Mouse (Mus musculus): ENCODE data around the gene Gm49027. TPM values are rescaled to one million over a fixed set of nuclear protein-coding genes. Genes with fewer than 3 reads are reported as not detected.

Gm49027 gene
- 0.67 and 0.74 TPM in 2 replicates for polyA plus RNA-seq (2014; fragmentation: Nextera tagmentation; extraction: Ambion mirVana)

DNA sequence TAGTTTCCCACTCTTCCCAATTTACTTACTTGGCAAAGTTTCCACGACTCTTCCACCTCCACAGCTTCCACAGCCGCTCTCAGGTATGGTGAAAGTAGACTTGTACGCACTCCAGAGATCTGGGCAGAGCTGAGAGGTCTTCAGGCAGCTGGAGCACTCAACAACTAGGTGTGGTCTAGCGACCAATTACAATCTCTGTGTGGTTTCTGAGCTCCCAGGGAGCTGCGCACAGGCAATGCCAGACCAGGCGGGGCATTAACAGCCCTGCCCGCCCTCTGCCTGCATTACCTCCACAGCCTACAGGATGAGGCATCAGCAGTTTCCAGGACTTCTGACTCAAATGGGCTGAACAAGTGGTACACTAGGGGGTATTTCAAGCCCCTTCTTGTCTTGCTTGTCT is at the start of gene Gm49027:
Gene Gm49027, minus strand, starts transcription at position 208 of the 400 bp plus-strand sequence.
- peak within 1 kb of the TSS; percentile 56 for H3K9ac ChIP-seq
- 85% methylated on average over 7 of the region's 7 CpGs for WGBS
- peak within 1 kb of the TSS; percentile 87 for H3K4me2 ChIP-seq (replicated peaks)
- ATAC-seq (ENCODE audit: low FRiP score) (no peak), DNase-seq (ENCODE audit: low spot score) (no peak)
- peak within 1 kb of the TSS; percentile 89 for H3K4me3 ChIP-seq (replicated peaks; ENCODE audit: low read length)
- peaks cover 7% of the 10 kb centered on the region; the same call in 1 of the 2 replicates for H3K4me1 ChIP-seq (replicated peaks; ENCODE audit: control insufficient read depth, insufficient read depth, low read length)
- H3K27me3 ChIP-seq (ENCODE audit: control insufficient read depth, insufficient read depth, low read length) = no peaks in the 10 kb centered on the region
- H3K9me3 ChIP-seq (ENCODE audit: control insufficient read depth, low read length) = no peaks in the 10 kb centered on the region
- H3K36me3 ChIP-seq (replicated peaks; ENCODE audit: control insufficient read depth, insufficient read depth) = peaks cover 37% of the 10 kb centered on the region
- peak within 1 kb of the TSS; percentile 68 for H3K27ac ChIP-seq

DNA sequence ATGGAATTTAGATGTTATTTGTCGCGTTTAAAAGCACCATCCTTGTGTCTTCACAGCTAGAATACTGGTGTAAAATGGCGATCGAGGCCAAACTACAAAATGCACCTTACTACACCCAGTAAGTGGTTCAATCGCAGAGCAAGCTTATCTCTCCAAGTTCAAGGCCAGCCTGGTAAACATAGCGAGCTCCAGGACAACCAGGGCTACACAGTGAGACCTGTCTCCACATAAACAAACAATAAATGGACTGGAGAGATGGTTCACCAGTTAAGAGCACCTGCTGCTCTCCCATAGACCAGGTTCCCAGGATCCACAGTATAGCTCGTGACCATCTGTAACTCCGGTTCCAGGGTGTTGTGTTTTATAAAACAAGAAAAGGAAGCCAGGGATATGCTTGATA is 48.1 kb upstream of the Gm49027 start:
- Histone ChIP-seq H3K9me3 (ENCODE audit: control insufficient read depth, low read length) (no peaks in the 10 kb centered on the region), H3K9ac (no peak overlapping the region), H3K27me3 (ENCODE audit: control insufficient read depth, insufficient read depth, low read length) (no peaks in the 10 kb centered on the region), H3K36me3 (replicated peaks; ENCODE audit: control insufficient read depth, insufficient read depth) (peaks cover 34% of the 10 kb centered on the region), H3K4me2 (replicated peaks) (peak overlapping the region; percentile 87), H3K4me1 (replicated peaks; ENCODE audit: control insufficient read depth, insufficient read depth, low read length) (peaks cover 8% of the 10 kb centered on the region; the same call in 1 of the 2 replicates), H3K27ac (no peak overlapping the region), H3K4me3 (replicated peaks; ENCODE audit: low read length) (peak overlapping the region; percentile 78)
- DNase-seq (ENCODE audit: low spot score) = no peak
- peak; percentile 9; the same call in 1 of the 2 replicates for ATAC-seq (ENCODE audit: low FRiP score)
- WGBS = 65% methylated on average over 8 of the region's 8 CpGs

DNA sequence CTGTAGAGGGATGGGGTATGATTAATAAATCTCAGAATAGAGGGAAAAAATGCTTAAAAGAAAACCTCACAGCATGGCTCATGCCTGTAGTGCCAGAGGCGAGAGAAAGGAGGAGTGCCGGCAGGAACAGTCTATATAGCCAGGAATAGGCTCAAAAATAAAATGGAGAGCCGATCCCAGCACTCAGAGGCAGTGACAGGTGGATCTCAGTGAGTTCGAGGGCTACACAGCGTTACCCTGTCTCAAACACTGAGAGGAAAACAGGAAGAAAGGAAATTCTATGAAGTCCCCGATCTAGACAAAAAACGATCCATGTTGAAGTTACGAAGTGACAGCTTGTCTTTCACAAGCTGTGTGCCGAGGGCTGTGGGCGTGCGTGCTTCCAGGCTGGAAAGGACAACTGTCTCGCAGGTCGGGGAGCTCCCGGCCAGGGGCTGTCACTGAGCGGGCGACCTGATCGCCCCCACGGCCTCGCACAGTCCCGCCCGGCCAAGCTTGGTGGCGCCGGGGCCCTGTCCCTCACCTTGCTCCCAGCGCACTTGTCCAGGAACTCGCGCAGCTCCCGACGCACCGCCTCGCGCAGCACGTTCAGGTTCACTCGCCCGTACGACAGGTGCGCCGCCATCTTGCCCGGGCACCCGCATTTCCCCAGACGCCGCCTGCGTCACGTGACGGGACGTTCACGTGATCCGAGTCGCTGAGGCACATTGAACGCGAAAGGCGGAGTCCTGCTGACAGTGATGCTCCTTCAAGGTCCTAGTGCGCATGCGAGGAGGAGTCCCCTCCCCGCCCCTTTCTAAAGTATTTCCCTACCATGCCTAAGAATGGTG is 47.3 kb upstream of the Gm49027 start, which contains the start of gene Vps33a:
Gene Vps33a, minus strand, starts transcription at position 682 of the 830 bp plus-strand sequence.
- H3K4me2 ChIP-seq (replicated peaks) = peak within 1 kb of the TSS; percentile 87
- DNase-seq (ENCODE audit: low spot score) (peak; percentile 100), ATAC-seq (ENCODE audit: low FRiP score) (peak; percentile 94)
- H3K36me3 ChIP-seq (replicated peaks; ENCODE audit: control insufficient read depth, insufficient read depth) = peaks cover 34% of the 10 kb centered on the region
- no peaks in the 10 kb centered on the region for H3K27me3 ChIP-seq (ENCODE audit: control insufficient read depth, insufficient read depth, low read length)
- WGBS = under 1% methylated on average over 52 of the region's 54 CpGs
- peaks cover 8% of the 10 kb centered on the region; the same call in 1 of the 2 replicates for H3K4me1 ChIP-seq (replicated peaks; ENCODE audit: control insufficient read depth, insufficient read depth, low read length)
- H3K27ac ChIP-seq = peak within 1 kb of the TSS; percentile 79
- H3K4me3 ChIP-seq (replicated peaks; ENCODE audit: low read length) = peak within 1 kb of the TSS; percentile 78
- H3K9ac ChIP-seq = peak within 1 kb of the TSS; percentile 81
- no peaks in the 10 kb centered on the region for H3K9me3 ChIP-seq (ENCODE audit: control insufficient read depth, low read length)

DNA sequence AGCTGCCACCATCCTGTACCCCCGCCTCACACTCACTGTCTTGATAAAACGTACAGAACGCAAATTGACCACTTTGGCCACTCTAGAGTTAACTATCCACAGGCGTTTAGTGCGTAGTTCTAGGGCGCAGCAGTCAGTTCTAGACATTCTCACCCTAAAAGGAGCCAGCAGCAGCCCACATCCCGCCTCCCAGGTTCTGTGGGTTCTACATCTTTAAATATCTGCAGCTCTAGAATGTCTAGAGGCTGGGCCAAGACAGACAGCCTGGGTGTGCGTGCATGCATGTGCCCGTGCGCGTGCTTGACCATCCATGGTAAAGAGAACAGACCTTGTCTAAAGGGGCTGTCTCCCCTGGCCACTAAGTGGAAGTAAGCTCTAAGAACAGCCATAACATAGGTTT is 35.8 kb upstream of the Gm49027 start:
- no peak for DNase-seq (ENCODE audit: low spot score)
- no peak overlapping the region for H3K4me2 ChIP-seq (replicated peaks)
- H3K4me3 ChIP-seq (replicated peaks; ENCODE audit: low read length) = no peak overlapping the region
- H3K9me3 ChIP-seq (ENCODE audit: control insufficient read depth, low read length) = no peaks in the 10 kb centered on the region
- H3K4me1 ChIP-seq (replicated peaks; ENCODE audit: control insufficient read depth, insufficient read depth, low read length) = no peaks in the 10 kb centered on the region
- H3K9ac ChIP-seq = no peak overlapping the region
- 97% methylated on average over 11 of the region's 11 CpGs for WGBS
- H3K27me3 ChIP-seq (ENCODE audit: control insufficient read depth, insufficient read depth, low read length) = no peaks in the 10 kb centered on the region
- ATAC-seq (ENCODE audit: low FRiP score) = no peak
- H3K27ac ChIP-seq = no peak overlapping the region
- peaks cover 95% of the 10 kb centered on the region for H3K36me3 ChIP-seq (replicated peaks; ENCODE audit: control insufficient read depth, insufficient read depth)

DNA sequence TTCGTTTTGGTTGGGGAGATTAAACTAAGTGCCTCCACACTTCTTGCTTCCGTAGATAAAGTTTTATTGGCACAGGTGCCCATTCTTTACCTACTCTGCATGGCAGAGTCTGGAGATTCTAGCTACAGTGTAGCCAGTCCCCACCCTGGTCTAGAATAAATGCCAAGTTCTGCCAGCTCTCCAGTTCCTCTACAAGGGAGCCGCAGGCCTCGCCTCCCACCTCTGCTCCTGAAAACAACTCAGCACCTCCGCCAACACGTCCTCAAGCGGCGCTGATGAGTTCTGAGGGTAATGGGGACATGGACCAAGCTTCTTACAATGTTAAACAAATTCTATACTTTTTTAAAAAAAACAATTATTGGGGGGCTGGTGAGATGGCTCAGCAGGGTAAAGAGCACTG is 34.3 kb upstream of the Gm49027 start:
- Histone ChIP-seq H3K36me3 (replicated peaks; ENCODE audit: control insufficient read depth, insufficient read depth) (peaks cover 91% of the 10 kb centered on the region), H3K4me2 (replicated peaks) (no peak overlapping the region), H3K4me1 (replicated peaks; ENCODE audit: control insufficient read depth, insufficient read depth, low read length) (no peaks in the 10 kb centered on the region), H3K27me3 (ENCODE audit: control insufficient read depth, insufficient read depth, low read length) (no peaks in the 10 kb centered on the region), H3K9me3 (ENCODE audit: control insufficient read depth, low read length) (no peaks in the 10 kb centered on the region), H3K27ac (no peak overlapping the region), H3K9ac (no peak overlapping the region), H3K4me3 (replicated peaks; ENCODE audit: low read length) (no peak overlapping the region)
- WGBS = 96% methylated on average over 8 of the region's 8 CpGs
- DNase-seq (ENCODE audit: low spot score) (no peak), ATAC-seq (ENCODE audit: low FRiP score) (no peak)

DNA sequence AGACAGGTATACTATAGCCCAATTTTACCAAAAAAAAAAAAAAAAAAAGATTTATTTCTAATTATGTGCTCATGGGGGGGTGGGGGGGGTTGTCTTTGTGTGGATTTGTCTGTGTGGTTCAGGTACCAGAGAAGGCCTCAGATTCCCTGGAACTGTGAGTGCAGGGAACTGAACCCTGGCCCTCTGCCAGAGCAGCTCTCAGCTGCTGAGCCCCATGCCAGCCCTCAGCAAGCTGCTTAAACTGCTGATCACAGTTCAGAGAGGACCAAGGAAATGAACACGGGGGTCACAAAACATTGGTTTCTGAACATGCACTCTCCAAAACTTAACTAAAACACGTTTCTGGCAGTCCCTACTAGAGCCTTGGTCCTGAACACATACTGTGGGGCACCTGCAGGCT is 31.2 kb upstream of the Gm49027 start:
- WGBS = 74% methylated on average over 2 of the region's 2 CpGs
- Histone ChIP-seq H3K4me3 (replicated peaks; ENCODE audit: low read length) (no peak overlapping the region), H3K4me2 (replicated peaks) (no peak overlapping the region), H3K27ac (no peak overlapping the region), H3K36me3 (replicated peaks; ENCODE audit: control insufficient read depth, insufficient read depth) (peaks cover 66% of the 10 kb centered on the region), H3K9ac (no peak overlapping the region), H3K4me1 (replicated peaks; ENCODE audit: control insufficient read depth, insufficient read depth, low read length) (no peaks in the 10 kb centered on the region), H3K9me3 (ENCODE audit: control insufficient read depth, low read length) (no peaks in the 10 kb centered on the region), H3K27me3 (ENCODE audit: control insufficient read depth, insufficient read depth, low read length) (no peaks in the 10 kb centered on the region)
- DNase-seq (ENCODE audit: low spot score) (peak; percentile 29), ATAC-seq (ENCODE audit: low FRiP score) (no peak)

DNA sequence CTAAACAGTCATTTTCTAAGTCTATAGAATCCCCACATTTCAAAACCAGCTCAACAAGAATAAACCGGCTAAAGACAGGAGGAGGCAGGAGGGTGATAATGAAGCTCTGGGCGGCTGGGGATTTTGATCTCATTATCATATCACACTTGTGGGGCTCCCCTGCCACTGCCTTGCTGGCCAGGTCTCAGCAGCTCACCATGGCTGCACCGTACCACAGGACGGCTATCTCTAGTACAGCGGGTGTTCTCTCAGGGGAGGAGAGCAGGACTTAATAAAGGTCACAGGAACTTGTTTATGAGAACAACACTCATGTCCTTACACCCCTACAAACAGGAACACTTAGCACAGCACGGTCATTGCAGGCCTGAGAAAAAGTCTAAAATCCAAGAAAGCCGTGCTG is 30.4 kb upstream of the Gm49027 start:
- Histone ChIP-seq H3K9me3 (ENCODE audit: control insufficient read depth, low read length) (no peaks in the 10 kb centered on the region), H3K27ac (no peak overlapping the region), H3K9ac (no peak overlapping the region), H3K4me3 (replicated peaks; ENCODE audit: low read length) (no peak overlapping the region), H3K36me3 (replicated peaks; ENCODE audit: control insufficient read depth, insufficient read depth) (peaks cover 60% of the 10 kb centered on the region), H3K4me2 (replicated peaks) (no peak overlapping the region), H3K4me1 (replicated peaks; ENCODE audit: control insufficient read depth, insufficient read depth, low read length) (no peaks in the 10 kb centered on the region), H3K27me3 (ENCODE audit: control insufficient read depth, insufficient read depth, low read length) (no peaks in the 10 kb centered on the region)
- ATAC-seq (ENCODE audit: low FRiP score) (no peak), DNase-seq (ENCODE audit: low spot score) (no peak)
- WGBS = 91% methylated on average over 7 of the region's 7 CpGs

DNA sequence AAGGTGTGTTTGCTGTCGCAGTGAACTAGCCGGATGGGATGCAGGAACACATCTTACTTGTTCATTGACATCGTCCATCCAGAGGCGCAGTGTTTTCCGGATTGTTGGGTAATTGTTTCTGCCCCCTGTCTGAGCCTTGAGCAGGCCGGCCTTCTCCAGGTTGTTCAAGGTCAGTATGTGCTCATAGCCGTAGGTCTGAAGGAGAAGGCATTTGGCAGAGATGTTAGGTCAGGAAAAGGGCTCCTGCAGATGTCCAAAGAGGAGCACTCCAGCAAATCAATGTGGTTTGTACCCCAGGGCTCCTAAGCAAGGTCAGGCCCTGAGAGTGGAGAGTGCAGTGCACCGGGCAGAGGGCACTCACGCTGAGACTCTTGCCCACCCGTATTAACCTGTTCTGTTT is 8.5 kb upstream of the Gm49027 start:
- Histone ChIP-seq H3K27me3 (ENCODE audit: control insufficient read depth, insufficient read depth, low read length) (no peaks in the 10 kb centered on the region), H3K27ac (no peak overlapping the region), H3K4me1 (replicated peaks; ENCODE audit: control insufficient read depth, insufficient read depth, low read length) (no peaks in the 10 kb centered on the region), H3K4me3 (replicated peaks; ENCODE audit: low read length) (no peak overlapping the region), H3K4me2 (replicated peaks) (no peak overlapping the region), H3K36me3 (replicated peaks; ENCODE audit: control insufficient read depth, insufficient read depth) (peaks cover 87% of the 10 kb centered on the region), H3K9me3 (ENCODE audit: control insufficient read depth, low read length) (no peaks in the 10 kb centered on the region), H3K9ac (no peak overlapping the region)
- DNase-seq (ENCODE audit: low spot score) (no peak), ATAC-seq (ENCODE audit: low FRiP score) (no peak)
- 93% methylated on average over 10 of the region's 10 CpGs for WGBS

DNA sequence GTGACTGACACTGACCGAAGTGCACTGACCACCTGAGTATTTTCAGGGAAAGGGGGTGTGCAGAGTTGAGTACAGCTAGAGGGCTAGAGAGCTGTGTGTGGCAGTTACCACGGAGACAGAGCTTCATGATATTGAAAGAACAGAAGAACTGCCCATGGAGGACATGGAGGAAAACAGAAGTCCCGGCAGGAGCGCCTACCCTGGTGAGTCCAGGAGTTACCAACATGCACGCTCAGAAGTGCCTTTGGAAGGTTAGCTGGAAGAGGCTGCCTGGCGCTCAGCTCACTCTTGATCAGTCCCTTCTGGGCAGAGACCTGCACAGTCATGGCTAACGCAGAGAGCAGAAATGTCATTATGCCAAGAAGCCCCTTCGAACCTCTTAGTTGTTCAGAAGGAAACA is 4.8 kb upstream of the Gm49027 start:
- Histone ChIP-seq H3K4me1 (replicated peaks; ENCODE audit: control insufficient read depth, insufficient read depth, low read length) (no peaks in the 10 kb centered on the region; the same call in 1 of the 2 replicates), H3K36me3 (replicated peaks; ENCODE audit: control insufficient read depth, insufficient read depth) (peaks cover 82% of the 10 kb centered on the region), H3K27me3 (ENCODE audit: control insufficient read depth, insufficient read depth, low read length) (no peaks in the 10 kb centered on the region), H3K27ac (no peak overlapping the region), H3K4me2 (replicated peaks) (no peak overlapping the region), H3K4me3 (replicated peaks; ENCODE audit: low read length) (no peak overlapping the region), H3K9me3 (ENCODE audit: control insufficient read depth, low read length) (no peaks in the 10 kb centered on the region), H3K9ac (no peak overlapping the region)
- ATAC-seq (ENCODE audit: low FRiP score) (no peak), DNase-seq (ENCODE audit: low spot score) (no peak)
- WGBS = 90% methylated on average over 8 of the region's 8 CpGs

All from hindbrain, embryonic 14.5 days (tissue).